Mouse (Mus musculus) urinary bladder, postnatal 25 days (tissue): ENCODE data around the gene Pgs1.

Source experiments
- DNase-seq: peaks from one replicate; pipeline ENCODE4 v3.0.0; 2022; ENCODE audit warnings: low spot score

Pgs1 gene

DNA sequence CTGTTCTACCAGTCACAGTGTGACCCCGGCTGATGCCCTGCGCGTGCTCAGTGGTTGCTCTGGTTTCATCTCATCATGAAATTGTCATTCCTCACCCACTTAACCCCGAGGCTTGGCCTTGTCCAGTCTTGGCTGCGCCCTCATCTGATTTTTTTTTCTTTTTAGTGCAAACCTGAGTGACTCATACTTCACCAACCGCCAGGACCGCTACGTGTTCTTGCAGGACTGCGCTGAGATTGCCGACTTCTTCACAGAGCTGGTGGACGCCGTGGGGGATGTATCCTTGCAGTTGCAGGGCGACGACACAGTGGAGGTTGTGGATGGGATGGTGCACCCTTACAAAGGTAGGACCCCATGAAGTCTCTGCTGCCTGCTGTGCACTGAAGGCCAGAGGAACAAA, 17.1 kb downstream of the Pgs1 start:
- no peak for DNase-seq

DNA sequence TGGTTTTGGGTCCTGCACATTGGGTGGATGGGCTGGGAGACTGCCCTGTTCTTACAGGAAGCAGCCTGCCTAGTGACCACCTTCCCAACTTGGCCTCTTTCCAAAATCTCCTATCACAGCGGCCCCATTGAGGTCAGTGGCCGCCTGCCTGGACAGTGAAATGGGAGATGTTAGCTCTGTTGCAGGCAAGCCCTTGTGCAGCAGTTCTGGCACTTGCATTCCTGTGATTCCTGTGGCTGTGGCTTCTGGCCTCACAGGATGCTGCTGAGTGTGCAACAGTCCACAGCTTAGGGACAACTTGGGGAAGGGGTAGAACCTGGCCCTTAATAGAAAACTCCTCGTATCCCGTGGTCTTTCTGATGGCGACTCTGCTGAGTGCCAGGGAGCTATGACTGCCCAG, 17.6 kb downstream of the Pgs1 start:
- DNase-seq = no peak

DNA sequence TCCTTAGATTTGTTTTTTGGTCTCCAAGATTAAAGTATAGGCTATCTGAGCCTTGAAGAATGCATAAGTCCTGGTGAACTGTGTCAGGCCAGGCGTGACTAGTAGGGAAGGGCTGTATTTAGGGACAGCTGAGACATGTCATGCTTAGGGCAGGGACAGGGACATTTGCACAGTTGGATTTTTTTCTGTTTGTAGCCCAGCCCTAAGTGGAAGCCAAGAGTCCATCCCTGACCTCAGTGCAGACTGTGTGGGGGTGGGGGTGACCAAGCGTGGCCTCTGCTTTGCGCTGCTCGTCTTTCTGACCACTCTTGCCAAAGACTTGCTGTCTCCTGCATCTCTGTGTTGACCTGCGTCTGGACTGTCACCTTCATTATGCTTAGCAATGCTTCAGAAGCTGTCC, 18.1 kb downstream of the Pgs1 start:
- no peak for DNase-seq

DNA sequence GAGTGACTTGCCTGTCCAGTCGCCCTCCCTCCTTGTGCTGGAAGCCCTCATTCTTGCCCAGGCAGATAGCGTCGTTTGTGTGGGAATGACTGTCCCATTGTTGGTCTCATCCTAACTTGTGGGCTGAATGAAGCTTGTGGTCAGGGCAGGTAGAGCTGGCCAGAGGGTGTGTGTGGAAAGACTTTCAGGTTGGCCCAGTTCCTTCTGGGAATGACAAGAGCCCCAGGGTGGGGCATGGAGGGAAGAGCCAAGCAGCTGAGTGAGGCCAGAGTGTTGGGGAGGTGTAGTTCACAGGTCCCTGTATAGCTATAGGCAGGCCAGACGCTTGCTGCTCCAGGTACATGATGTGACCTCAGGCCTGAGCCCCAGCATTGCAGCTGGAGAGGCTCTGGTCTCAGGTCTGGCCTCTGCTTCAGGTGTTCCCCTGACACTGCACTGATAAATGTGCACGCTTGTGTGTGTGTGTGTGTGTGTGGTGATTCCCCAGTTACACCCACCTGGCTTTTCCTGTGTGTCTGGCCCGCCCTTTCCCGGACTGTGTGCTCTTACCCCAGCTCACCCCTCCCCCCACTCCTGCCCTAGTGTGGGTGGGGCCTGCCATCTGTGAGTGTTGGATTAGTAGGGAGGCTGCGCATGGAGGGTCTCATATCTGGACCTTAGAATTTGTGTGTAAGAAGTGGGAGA, 21.5 kb downstream of the Pgs1 start:
- no peak for DNase-seq

DNA sequence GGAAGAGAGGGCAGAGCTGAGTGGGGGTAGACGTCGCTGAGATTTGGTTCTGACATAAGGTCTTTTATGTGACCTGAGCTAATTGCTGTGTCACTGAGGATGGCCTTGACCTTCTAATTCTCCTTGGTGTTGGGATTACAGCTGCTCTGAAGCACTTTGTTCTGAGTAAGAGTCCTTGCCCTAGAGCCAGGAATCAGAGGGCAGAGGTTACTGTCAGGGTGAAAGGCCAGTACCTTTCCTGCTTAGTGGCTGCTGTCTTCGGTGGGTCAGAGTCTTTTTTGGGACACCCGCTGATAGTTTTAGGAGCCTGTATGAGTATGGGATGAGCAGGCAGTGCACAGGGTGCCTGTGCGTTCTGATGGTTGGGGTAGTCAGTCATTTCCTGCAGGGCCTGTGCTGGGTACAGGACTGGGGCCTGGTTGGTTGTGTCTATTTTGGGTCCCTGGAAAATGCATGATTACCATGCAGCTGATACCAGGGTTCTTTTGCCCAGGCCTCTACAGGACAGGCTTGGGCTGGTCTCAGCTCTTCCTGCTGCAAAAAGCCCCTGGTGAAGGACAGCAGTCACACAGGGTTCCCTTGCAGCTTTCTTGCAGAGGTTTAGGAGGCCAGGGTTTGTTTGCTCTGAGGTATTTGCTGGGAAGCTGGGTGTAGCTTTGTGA, 22.2 kb downstream of the Pgs1 start:
- DNase-seq = no peak

DNA sequence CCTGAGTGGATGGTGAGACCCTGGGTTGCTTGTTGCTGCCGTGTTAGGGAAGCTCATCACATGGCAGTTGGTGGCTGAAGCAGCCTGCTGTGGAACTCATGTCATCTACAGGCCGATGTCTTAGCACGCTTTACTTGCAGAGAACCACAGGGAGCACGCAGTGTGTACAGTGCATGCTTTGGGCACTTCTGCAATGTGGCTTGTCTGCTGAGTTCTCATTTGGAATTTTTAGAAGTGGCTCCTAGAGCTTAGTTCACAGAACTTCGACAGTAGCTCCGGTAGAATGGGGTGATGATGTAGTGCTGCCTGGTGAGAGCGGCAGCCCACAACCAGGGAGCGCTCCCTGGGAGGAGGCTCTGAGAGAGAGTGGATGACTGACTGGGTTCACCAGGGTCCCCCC, 22.8 kb downstream of the Pgs1 start:
- DNase-seq = no peak

DNA sequence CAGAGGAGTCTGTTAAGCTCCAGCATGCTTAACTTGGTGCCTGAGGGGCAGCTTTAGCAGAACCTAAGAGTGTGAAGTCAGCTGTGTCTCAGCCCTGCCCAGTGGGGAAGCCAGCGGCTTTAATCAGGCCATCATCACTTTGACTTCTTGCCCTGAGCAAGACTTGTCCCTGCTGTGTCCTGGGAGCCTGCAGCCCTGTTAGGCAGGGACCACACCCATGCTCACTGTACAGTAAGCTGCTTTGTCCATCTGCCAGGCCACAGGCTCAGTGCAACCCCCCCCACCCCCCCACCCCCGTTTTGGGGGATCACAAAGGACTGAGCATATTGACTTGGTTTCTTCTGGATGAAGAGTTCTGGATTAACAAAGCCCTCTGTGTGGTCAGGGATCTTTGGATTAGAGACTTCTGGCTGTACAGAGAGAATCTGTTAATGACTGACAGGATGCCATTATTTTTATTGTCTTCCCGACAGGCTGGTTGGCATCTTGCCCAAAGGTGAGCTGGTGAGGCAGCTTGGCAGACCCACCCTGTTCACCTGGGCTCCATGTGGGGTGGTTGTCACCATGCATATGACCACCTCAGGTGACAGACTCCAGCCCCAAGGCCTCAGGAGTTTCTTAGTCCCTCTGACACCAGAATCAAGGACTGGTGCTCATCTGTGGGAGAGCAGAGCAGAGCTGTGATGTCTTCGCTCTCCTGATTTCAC, 23.9 kb downstream of the Pgs1 start:
- DNase-seq = no peak

DNA sequence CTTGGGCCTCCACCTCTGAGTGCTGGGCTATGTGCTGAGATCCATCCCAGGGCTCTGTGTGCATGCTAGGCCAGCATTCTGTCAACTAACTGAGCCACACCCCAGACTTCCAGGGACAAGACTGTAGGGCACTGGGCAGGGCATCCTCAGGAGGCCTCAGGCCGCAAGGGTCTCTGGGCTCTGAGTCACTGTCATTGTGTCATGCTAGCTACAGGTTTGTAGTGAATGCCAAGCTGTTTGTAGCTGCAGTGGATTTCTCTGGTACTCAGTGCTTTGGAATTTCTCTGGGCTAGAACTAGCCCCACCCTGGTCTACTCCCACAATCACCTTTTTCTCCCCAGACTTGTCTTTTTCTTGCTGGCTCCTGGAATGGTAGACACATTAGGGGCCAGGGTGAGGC, 26.5 kb downstream of the Pgs1 start:
- DNase-seq = no peak

DNA sequence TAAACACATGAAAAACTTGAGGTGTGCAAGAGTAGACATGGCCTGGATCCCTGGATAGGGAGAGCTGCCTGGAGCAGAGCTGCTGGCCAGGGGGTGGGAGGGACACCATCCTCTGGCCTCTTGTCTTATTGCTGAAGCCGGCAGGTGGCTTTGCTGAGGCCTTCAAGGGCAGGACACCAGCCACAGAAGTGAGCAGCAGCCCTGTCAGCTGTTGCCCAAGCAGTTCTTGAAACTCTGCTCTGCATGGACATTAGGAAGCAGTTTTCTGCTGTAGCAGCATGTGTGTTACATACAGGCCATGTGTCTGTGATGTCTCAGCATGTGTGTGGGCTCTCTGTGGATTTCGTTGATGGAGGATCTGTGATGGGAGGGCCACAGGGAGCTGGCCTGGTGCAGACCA, 27.2 kb downstream of the Pgs1 start:
- no peak for DNase-seq

DNA sequence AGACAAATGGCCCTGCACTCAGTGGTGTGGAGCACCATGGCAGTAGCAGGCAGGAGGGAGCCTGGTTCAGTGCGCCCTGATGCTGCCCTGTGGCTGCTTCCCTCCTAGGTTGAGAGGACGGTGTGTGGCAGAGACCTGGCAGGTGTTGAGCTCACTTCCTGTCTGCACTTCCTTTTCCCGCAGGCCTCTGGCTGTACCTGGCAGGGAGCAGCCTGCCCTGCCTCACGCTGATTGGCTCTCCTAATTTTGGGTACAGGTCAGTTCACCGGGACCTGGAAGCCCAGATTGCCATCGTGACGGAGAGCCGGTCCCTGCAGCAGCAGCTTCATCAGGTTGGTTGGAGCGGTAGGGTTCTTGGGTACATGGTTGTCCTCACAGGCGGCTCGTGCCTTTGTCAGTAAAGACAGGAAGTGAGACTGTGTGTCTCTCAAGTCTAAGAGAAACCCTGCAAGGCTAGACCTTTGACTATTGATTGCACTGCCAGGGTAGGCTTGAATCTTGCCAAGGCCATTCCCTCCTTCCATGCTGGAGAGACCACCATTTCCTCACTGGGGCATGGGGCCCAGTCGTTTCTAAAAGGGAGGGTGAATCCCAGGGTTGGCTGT, 28.4 kb downstream of the Pgs1 start:
- no peak for DNase-seq

DNA sequence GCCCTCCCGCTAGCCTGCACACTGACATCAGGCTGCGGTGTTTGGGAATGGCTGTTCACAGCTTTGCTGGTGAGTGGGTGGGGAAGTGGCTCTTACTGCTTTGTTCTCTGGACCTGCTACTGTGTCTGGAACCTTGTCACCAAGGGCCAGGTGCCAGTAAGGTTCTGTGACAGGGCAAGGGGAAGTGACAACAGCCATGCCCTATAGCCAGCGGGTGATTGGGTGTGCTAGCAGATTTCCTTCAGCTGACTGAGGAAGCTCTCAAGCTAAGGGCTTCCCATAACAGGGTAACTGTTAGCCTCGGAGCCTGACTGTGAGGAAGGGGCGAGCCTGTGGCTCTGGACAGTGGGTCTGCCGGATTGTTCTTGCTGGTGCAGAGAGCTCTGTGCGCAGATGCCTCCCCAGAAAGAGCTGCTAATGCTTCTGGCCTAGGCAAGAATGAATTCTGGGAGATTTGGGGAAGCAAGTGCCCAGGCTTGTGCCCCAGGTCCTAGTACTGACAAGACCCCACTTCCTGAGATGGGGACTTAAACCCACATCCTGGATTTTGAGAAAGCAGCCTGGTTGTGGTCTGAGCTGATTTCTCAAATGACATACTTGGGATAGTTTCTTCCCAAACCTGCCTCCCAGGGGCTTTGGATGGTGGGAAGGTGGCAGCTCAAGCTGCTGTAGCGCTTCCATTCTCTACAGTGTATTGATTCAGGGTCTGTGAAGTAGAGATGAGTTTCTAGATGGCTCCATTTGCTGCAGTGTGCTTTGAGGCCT, 29.5 kb downstream of the Pgs1 start:
- no peak for DNase-seq

DNA sequence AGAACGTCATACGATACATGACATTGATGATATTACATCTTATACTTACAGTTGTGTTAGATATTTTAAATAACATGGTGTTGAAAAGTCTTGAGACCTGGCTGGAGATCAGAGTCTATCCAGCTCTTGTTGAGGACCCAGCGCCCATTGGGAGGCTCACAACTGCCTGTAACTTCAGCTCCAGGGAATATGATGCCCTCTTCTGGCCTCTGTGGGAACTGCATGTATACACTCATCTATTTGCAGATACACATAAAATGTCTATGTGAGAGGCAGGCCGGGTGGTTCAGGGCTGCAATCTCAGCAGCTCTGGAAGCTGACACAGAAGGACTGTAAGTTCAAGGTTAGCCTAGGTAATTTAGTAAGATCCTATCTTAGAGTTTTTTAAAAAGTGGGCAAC, 32.2 kb downstream of the Pgs1 start:
- no peak for DNase-seq

DNA sequence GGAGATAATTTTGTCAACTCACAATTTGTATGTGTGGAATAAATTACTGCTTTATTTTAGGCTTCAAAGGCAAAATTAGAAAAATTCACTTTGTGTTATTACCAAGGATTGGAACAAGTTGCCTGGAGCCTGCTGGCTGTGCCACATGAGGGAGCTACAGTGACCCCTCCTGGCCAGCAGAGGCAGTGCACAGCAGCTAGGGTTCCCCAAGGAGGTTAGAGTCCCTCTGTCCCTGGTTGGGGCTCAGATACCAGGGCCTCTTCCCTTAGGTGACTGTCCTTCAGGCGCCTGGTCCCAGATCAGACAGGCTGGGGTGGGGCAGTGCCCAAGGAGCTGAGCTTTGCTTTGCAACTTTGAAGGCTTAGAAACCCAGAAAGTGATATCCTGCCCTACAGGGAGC, 35.7 kb downstream of the Pgs1 start:
- DNase-seq = peak; percentile 65

DNA sequence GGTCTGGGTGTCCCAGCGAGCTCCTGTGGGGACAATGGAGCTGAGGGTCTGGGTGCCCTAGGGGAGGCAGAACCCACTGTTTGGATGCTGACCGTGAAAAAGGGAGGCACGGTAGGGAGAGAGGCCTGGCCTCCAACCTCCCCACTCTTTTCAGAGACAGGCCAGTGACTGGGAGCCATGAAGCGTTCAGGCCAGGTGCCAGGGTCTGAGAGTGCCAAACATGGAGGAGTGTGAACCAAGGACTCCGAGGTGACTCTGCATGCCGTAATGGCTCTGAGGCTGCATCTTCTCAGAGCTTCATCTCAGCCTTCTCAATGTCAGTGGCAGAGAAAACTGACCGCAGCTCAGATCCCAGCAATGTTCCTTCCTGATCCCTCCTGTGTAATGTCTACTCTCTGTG, 37.4 kb downstream of the Pgs1 start:
- no peak for DNase-seq

DNA sequence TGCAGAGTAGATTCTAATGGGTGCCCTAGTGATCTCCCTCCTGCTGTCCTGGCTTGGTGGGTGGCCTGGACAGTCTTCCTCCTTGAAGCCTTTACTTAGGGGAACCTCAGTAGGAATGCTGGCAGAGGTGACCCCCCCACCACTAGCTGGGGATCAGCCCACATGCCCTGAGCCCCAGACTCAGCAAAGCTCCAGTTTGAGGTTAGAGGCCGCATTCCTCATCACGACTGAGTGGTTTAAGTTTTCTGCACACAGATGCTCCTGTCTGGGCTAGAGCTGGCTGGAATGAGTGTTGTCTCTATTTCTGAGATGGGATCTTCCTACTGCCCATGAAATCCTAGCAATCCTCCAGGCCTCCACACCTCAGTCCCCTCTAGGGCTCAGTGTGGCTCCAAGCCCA, 38.0 kb downstream of the Pgs1 start:
- DNase-seq = no peak

DNA sequence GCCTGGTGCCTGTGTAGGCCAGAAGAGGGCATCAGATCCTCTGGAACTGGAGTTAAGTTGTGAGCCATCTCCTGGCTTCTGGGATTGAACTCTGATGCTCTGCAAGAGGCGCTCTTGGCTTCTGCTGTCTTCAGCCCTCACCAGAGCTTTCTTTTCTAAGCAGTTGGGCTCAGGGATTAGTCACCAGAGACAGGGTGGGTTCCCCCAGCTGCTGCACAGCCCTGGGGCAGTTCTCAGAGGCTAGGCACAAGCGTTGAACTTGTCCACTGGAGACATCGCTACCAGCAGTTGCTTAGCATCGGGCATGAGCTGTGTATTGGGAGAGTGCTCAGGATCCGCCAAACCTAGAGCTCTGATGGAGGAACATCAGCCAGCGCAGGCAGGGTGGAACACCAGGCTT, 43.1 kb downstream of the Pgs1 start:
- no peak for DNase-seq

DNA sequence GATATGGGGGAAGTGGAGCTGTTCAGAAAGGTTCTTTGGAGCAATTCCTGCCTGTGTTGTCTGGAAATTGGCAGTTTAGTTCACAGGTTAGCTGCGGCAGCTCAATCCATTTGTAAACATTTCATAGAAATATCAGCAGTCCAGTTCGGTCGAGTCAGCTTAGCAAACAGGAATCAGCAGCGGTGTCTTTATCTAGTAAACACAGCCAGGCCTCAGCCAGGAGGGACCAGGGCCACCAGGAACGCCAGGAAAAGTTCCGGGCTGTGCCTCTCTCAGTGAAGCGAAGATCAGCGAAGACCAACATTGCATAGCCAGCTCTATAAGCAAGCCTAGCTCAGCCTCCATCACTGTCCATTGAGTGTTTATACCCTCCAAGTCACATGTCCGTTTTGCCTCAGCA, 45.0 kb downstream of the Pgs1 start:
- DNase-seq = no peak

DNA sequence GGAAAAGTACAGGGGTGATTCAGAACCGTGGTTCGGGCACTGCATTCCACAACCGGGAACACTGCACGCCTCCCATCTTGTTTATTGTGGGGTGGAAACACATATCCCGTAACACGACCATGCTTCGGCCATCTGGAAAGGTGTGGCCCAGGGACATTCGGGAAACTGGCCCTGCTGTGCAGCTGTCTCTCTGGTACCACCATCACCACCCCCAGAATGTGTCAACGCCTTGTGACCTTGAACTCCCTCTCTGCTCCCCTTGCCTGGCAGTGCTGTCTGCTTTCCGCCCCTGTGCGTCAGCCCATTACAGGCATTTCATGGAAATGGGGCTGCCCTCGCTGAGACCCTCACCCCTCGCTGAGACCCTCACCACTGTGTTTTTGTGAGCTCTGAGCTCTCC, 48.3 kb downstream of the Pgs1 start:
- no peak for DNase-seq

DNA sequence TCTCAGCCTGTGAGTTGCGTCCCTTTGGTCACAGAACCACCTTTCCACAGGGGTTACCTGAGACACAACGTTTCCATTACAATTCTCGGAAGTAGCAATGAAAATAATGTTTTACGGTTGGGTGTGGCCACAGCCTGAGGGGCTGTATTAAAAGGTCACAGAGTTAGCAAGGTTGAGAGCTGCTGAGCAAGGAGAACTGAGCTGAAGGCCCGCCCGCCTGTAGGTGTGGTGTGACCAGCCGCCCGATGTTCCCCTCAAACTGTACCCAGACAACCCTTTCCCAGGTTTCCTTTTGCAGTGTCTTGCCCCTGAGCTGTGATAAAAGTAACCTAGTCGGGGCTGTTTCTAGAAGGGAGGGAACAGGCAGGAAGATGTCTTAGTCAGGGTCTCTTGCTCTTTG, 49.0 kb downstream of the Pgs1 start:
- no peak for DNase-seq

DNA sequence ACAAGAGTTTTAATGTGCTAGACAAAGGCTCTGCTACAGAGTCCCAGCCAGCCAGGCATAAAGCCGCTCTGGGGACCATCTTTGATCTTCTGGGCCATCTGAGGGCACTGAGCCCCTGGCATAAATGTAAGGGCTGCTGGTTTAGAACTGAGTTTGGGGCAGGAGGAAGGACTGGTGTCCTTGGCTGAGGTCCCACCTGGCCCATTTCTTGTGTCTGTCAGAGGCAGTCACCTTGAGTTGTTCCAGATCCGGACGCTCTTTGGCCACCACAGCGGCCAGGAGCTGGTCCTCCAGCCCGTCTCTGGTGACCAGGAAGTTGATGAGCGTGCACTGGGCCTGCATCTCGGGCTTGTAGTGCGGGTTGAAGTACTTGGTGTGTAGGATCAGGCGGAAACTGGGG, 56.7 kb downstream of the Pgs1 start:
- DNase-seq = no peak

DNA sequence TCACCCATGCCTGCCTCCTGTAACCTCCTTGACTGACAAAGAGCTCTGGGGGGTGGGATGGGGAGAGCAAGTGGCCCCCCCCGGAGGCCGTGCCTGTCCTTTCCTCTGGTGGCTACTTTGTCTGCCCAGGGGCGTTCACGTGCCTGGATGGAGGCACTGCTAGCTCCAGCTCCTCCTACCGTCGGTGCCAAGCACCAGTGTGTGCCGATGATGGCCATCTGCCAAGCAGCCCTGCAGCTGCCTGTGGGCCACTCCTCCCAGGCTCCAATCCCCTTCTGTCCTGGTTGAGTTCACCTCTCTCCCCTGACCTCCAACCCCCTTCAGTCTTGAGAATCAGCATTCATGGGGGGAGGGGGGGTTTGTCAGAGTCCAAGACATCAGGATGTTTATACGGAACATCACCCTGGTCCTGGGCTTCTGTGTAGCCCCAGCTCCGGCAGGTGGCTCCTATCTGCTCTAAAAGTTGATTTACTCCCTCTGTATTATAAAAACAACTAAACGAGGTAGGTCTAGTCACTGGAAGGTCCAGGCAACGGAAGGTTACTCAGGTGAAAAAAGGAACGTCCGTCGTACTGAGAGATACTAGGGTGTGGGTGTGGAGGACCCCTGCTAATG, 57.3 kb downstream of the Pgs1 start:
- DNase-seq = no peak

DNA sequence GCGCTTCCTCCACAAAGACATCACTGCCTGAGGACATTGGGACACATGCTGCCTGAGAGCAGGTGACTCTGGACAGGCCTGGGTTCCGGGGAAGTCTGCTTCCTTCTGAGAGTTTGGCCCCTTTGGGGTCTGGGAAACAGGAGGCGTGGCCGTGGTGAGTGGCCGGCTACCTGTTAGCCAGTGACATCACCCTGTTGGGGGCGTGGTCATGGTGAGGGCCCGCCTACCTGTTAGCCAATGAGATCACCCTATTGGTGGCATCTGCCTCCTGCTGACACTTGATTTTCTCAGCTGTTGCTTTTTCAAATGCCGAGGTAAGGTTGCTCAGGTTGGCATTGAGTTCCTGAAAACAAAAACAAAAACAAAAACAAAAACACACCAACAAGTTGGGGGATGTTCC, 63.5 kb downstream of the Pgs1 start:
- no peak for DNase-seq
